Mouse (Mus musculus): ENCODE data around the gene Selenoo.

GRCm38 (mm10) chr15:89104425-89104824 is 15.5 kb downstream of the Selenoo start:
- TF ChIP-seq GATA1 (IDR thresholded peaks at IDR 0.05; ENCODE audit: borderline replicate concordance, low read length) (no peak), FLI1 (IDR thresholded peaks at IDR 0.05; ENCODE audit: low read length) (no peak)
